Mouse (Mus musculus) hindbrain, embryonic 13.5 days (tissue): ENCODE measurements around the gene Begain. TPM values are rescaled to one million over a fixed set of nuclear protein-coding genes. Genes with fewer than 3 reads are reported as not detected.

ENCODE experiments used
- ATAC-seq: fragments of 200-750 bp; cut with Nextera tagmentation; 2 replicates; pipeline ENCODE4 v1.8.0; 2017; ENCODE audit warnings: moderate TSS enrichment; ENCODE audit not compliant: low FRiP score
- H3K27ac ChIP-seq: fragments of 300-500 bp; sonication (generic); 2 replicates; pipeline ENCODE4 v1.5.1; 2015; ENCODE audit warnings: inconsistent platforms, mild to moderate bottlenecking, moderate library complexity
- H3K27me3 ChIP-seq: fragments of 300-500 bp; sonication (generic); 2 replicates; pipeline ENCODE4 v1.6.1; 2015; ENCODE audit warnings: mild to moderate bottlenecking, inconsistent platforms
- H3K36me3 ChIP-seq: fragments of 300-500 bp; sonication (generic); 2 replicates; pipeline ENCODE4 v1.6.1; 2015; ENCODE audit warnings: mild to moderate bottlenecking, inconsistent platforms
- H3K4me1 ChIP-seq: fragments of 300-500 bp; sonication (generic); replicated peaks from 2 replicates; pipeline ENCODE4 v1.6.1; 2015; ENCODE audit warnings: inconsistent platforms
- H3K4me2 ChIP-seq: fragments of 300-500 bp; sonication (generic); 2 replicates; pipeline ENCODE4 v1.6.1; 2015; ENCODE audit warnings: inconsistent platforms, mild to moderate bottlenecking, moderate library complexity
- H3K4me3 ChIP-seq: fragments of 300-500 bp; sonication (generic); 2 replicates; pipeline ENCODE4 v1.5.1; 2015; ENCODE audit warnings: mild to moderate bottlenecking, inconsistent platforms
- H3K9ac ChIP-seq: fragments of 300-500 bp; sonication (generic); 2 replicates; pipeline ENCODE4 v1.6.1; 2015; ENCODE audit warnings: mild to moderate bottlenecking, inconsistent platforms
- H3K9me3 ChIP-seq: fragments of 300-500 bp; sonication (generic); 2 replicates; pipeline ENCODE4 v1.6.1; 2016; ENCODE audit warnings: inconsistent platforms
- WGBS: fragments of 180-500 bp; shearing (Covaris S2); methylation state at CpG from one replicate; pipeline ENCODE4 v1.1.7; 2015; 5-methylcytosine and 5-hydroxymethylcytosine counted together
- polyA plus RNA-seq: library from polyadenylated mRNA; unstranded; fragments of >200 nt; fragmentation: Nextera tagmentation; extraction: Ambion mirVana; gene quantifications from 2 replicates; pipeline ENCODE4 v1.2.1, GENCODE M21; 2015

Gene Begain
- polyA plus RNA-seq, 1 experiment from 2014 or later, result 21.3 TPM

GRCm38 (mm10) chr12:109083476-109083875 is 15.5 kb upstream of the Begain start:
- H3K27me3 ChIP-seq, result no peaks in the 10 kb centered on the region
- no peaks in the 10 kb centered on the region for H3K36me3 ChIP-seq
- no peak for ATAC-seq
- 87% methylated on average over 3 of the region's 3 CpGs for WGBS
- no peak overlapping the region for H3K4me3 ChIP-seq
- H3K27ac ChIP-seq, result no peak overlapping the region
- H3K9me3 ChIP-seq, result no peaks in the 10 kb centered on the region
- H3K9ac ChIP-seq, result no peak overlapping the region
- H3K4me1 ChIP-seq, result peaks cover 15% of the 10 kb centered on the region
- no peak overlapping the region for H3K4me2 ChIP-seq

DNA sequence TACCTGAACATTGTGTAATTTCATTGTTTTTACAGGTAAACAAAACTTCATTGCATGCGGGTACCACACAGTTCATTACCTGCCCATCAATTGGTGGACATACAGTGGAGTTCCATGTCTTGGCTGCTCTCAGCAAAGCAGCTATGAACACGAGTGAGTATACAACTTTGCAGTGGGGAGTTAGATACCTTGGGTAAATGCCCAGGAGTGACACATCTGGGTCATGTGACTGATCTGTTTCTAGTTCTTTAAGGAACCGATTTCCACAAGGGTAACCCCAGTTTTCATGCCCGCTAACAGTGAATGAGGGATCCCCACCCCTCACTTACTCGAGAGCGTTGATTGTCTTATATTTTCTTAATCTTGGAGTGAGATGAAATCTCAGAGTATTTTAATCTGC is 9.0 kb upstream of the Begain start:
- Histone ChIP-seq H3K36me3 (no peaks in the 10 kb centered on the region), H3K9ac (no peak overlapping the region), H3K4me1 (no peaks in the 10 kb centered on the region), H3K27me3 (peaks cover 6% of the 10 kb centered on the region; the same call in 1 of the 2 replicates), H3K4me2 (no peak overlapping the region), H3K9me3 (no peaks in the 10 kb centered on the region), H3K27ac (no peak overlapping the region), H3K4me3 (no peak overlapping the region)
- 87% methylated on average over 6 of the region's 6 CpGs for WGBS
- ATAC-seq, result no peak

DNA sequence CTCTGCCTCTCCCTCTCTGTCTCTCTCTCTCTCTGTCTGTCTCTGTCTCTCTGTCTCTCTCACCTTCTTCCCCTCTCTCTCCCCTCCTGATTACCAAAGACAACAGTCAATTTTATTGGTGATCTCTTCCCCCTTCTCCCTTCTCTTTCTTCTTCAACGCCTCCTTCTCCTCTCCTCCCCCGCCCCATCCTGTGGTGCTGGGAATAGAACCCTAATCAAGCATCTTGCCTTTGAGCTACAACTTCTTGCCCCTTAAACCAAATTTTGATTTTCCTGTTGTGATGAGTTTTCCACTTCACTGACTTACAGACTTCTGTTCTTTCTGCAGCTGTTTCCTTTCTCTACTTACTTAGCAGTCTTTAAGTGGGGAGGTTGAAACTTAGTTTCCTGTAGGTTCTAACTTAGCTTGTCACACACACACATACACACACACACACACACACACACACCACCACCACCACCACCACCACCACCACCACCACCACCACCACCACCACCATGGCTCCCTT is 6.8 kb upstream of the Begain start:
- Histone ChIP-seq H3K4me2 (no peak overlapping the region), H3K27me3 (peaks cover 8% of the 10 kb centered on the region; the same call in 1 of the 2 replicates), H3K9ac (no peak overlapping the region), H3K27ac (no peak overlapping the region), H3K9me3 (no peaks in the 10 kb centered on the region), H3K4me1 (no peaks in the 10 kb centered on the region), H3K36me3 (no peaks in the 10 kb centered on the region), H3K4me3 (no peak overlapping the region)
- ATAC-seq, result no peak
- WGBS, result 89% methylated on average over 2 of the region's 2 CpGs

GRCm38 (mm10) chr12:109074106-109074505 is 6.1 kb upstream of the Begain start:
- 92% methylated on average over 6 of the region's 6 CpGs for WGBS
- no peak for ATAC-seq

DNA sequence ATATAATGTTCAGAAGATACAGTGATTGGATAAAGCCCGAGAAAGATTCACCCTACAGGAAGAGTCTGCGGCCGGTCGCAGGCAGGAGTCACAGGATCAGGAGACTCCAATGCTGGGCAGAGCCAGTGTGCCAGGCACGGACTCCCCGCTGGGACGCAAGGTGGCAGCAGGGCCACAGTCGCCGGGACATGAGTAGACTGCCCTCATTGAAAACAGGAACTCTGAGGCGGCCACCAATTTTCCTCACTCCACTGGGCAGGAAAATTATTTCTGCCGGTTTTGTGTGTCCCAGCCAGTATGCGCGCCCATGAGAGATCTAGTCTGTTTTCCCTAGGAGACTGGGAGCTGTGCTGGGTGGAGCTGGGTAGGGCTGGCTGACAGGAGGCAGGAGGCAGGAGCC is 3.2 kb upstream of the Begain start:
- H3K9ac ChIP-seq, result no peak overlapping the region
- no peak for ATAC-seq
- no peaks in the 10 kb centered on the region for H3K9me3 ChIP-seq
- peaks cover 20% of the 10 kb centered on the region for H3K4me1 ChIP-seq
- 76% methylated on average over 13 of the region's 13 CpGs for WGBS
- H3K4me3 ChIP-seq, result no peak overlapping the region
- H3K36me3 ChIP-seq, result no peaks in the 10 kb centered on the region
- H3K27me3 ChIP-seq, result peaks cover 20% of the 10 kb centered on the region
- no peak overlapping the region for H3K4me2 ChIP-seq
- H3K27ac ChIP-seq, result no peak overlapping the region

More at GRCm38 (mm10) chr12:109074106-109074505, 6.1 kb upstream of the Begain start:
- H3K27me3 ChIP-seq, result peaks cover 15% of the 10 kb centered on the region
- no peak overlapping the region for H3K4me2 ChIP-seq
- H3K36me3 ChIP-seq, result no peaks in the 10 kb centered on the region
- no peak overlapping the region for H3K27ac ChIP-seq
- no peak overlapping the region for H3K9ac ChIP-seq
- H3K4me3 ChIP-seq, result no peak overlapping the region
- no peaks in the 10 kb centered on the region for H3K9me3 ChIP-seq
- H3K4me1 ChIP-seq, result 0 out of 2 replicates have a peak, but pooled peaks cover 1% of the 10 kb centered on the region

GRCm38 (mm10) chr12:109069751-109070150 is 1.7 kb upstream of the Begain start:
- peaks cover 20% of the 10 kb centered on the region for H3K27me3 ChIP-seq
- H3K27ac ChIP-seq, result no peak overlapping the region
- H3K36me3 ChIP-seq, result no peaks in the 10 kb centered on the region
- H3K4me3 ChIP-seq, result no peak overlapping the region
- H3K4me1 ChIP-seq, result peaks cover 20% of the 10 kb centered on the region
- 34% methylated on average over 2 of the region's 2 CpGs for WGBS
- H3K9me3 ChIP-seq, result no peaks in the 10 kb centered on the region
- no peak overlapping the region for H3K9ac ChIP-seq
- ATAC-seq, result no peak
- no peak overlapping the region for H3K4me2 ChIP-seq

GRCm38 (mm10) chr12:109068738-109069137 is 721 bp upstream of the Begain start:
- peaks cover 24% of the 10 kb centered on the region for H3K27me3 ChIP-seq
- H3K4me1 ChIP-seq, result peaks cover 20% of the 10 kb centered on the region
- no peaks in the 10 kb centered on the region for H3K36me3 ChIP-seq
- H3K9me3 ChIP-seq, result no peaks in the 10 kb centered on the region
- H3K9ac ChIP-seq, result no peak overlapping the region
- no peak overlapping the region for H3K27ac ChIP-seq
- ATAC-seq, result no peak
- 75% methylated on average over 7 of the region's 7 CpGs for WGBS
- H3K4me2 ChIP-seq, result peak overlapping the region; percentile 78
- H3K4me3 ChIP-seq, result peak overlapping the region; percentile 64

GRCm38 (mm10) chr12:109067561-109068135 is 369 bp downstream of the Begain start:
- H3K36me3 ChIP-seq, result no peaks in the 10 kb centered on the region
- no peaks in the 10 kb centered on the region for H3K9me3 ChIP-seq
- peak overlapping the region; percentile 67 for H3K27ac ChIP-seq
- H3K4me3 ChIP-seq, result peak overlapping the region; percentile 64
- peak; percentile 80 for ATAC-seq
- peak overlapping the region; percentile 78 for H3K4me2 ChIP-seq
- 2% methylated on average over 47 of the region's 59 CpGs for WGBS
- H3K4me1 ChIP-seq, result peaks cover 20% of the 10 kb centered on the region
- H3K9ac ChIP-seq, result peak overlapping the region; percentile 78
- H3K27me3 ChIP-seq, result peaks cover 23% of the 10 kb centered on the region

- H3K4me1 ChIP-seq, result peaks cover 18% of the 10 kb centered on the region
- no peak for ATAC-seq
- no peak overlapping the region for H3K9ac ChIP-seq
- peaks cover 41% of the 10 kb centered on the region for H3K27me3 ChIP-seq
- no peak overlapping the region for H3K4me2 ChIP-seq
- H3K4me3 ChIP-seq, result no peak overlapping the region
- H3K36me3 ChIP-seq, result no peaks in the 10 kb centered on the region
- H3K27ac ChIP-seq, result no peak overlapping the region
- H3K9me3 ChIP-seq, result no peaks in the 10 kb centered on the region
- 86% methylated on average over 8 of the region's 8 CpGs for WGBS
Observed at GRCm38 (mm10) chr12:109058660-109059059, 9.4 kb downstream of the Begain start.

- H3K4me3 ChIP-seq, result no peak overlapping the region
- no peak overlapping the region for H3K4me2 ChIP-seq
- H3K27me3 ChIP-seq, result peaks cover 50% of the 10 kb centered on the region
- H3K4me1 ChIP-seq, result peaks cover 27% of the 10 kb centered on the region
- H3K9me3 ChIP-seq, result no peaks in the 10 kb centered on the region
- H3K27ac ChIP-seq, result no peak overlapping the region
- no peak overlapping the region for H3K9ac ChIP-seq
- 84% methylated on average over 4 of the region's 4 CpGs for WGBS
- ATAC-seq, result no peak
- H3K36me3 ChIP-seq, result no peaks in the 10 kb centered on the region
Observed at GRCm38 (mm10) chr12:109057736-109058135, 10.3 kb downstream of the Begain start.

DNA sequence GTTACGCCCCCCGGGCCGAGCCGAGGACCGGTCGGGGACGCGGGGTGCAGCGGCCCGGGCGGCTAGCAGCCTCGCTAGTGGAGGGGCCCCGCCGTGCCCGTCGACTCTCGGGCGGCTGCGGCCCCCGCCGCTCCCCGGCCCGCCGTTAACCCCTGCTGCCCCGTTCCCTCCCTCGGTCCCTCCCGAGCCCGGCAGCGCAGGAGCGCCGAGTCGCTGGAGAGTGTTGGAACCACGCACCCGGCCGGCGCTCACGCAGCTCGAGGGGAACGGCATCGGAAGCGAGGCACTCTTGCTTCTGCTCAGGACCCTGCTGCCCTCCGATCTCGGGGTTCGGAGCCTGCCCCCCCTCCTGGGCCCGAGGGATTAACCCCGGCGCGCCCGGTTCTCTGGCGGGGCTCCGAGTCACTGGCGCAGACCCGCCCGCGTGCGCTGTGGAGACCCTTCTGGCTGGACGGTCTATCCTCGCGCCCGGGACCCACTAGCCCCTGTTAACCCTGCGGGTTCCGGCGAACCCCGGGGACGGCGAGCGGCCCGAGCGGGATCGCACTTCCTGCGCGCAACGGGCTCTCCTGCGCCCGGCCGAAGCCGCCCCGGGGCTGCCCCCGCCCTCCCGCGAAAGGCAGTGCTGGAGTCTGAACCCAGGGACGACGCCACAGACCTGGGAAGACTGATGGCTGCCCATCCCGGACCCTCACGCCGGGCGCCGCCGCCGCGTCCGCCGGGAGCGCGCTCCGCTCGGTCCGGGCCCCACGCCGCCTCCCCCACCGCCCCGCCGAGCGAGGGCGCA is 14.8 kb downstream of the Begain start:
- Histone ChIP-seq H3K4me1 (peaks cover 34% of the 10 kb centered on the region), H3K9ac (peak overlapping the region; percentile 78), H3K27ac (no peak overlapping the region), H3K9me3 (no peaks in the 10 kb centered on the region), H3K27me3 (peaks cover 87% of the 10 kb centered on the region), H3K36me3 (no peaks in the 10 kb centered on the region), H3K4me3 (peak overlapping the region; percentile 53), H3K4me2 (peak overlapping the region; percentile 94)
- 0 out of 2 replicates have a peak, but pooled peaks have one; percentile 44 for ATAC-seq
- under 1% methylated on average over 86 of the region's 105 CpGs for whole genome bisulfite sequencing

DNA sequence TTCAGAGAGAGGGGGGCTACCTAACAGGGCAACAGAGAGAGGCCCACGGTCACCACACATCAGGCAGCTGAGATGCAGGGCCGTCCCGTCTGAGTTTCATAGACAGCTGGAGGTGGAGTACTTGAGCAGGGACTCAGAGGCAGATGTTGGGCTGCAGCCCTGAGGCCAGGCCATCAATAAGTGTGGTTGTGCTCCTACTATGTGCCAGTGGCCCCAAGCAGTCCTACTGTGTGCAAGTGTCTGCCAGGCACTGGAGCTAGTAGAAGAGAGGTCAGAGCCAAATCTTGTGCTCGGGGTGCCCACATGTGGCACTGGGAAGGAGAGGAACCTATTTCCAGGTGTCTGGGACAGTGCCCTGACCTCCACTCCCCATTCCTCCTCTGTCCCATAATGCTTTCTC is 18.1 kb downstream of the Begain start:
- Histone ChIP-seq H3K27me3 (peaks cover 77% of the 10 kb centered on the region), H3K9ac (no peak overlapping the region)
- 98% methylated on average over 4 of the region's 4 CpGs for WGBS

More for the DNA sequence above, 18.1 kb downstream of the Begain start:
- no peak overlapping the region for H3K27ac ChIP-seq
- H3K4me3 ChIP-seq, result no peak overlapping the region
- ATAC-seq, result no peak
- H3K4me2 ChIP-seq, result no peak overlapping the region
- peaks cover 29% of the 10 kb centered on the region for H3K4me1 ChIP-seq
- no peaks in the 10 kb centered on the region for H3K9me3 ChIP-seq
- no peaks in the 10 kb centered on the region for H3K36me3 ChIP-seq
